Mouse (Mus musculus) neural tube, embryonic 11.5 days (tissue): ENCODE data around the gene Adrb1. TPM values are rescaled to one million over a fixed set of nuclear protein-coding genes. Genes with fewer than 3 reads are reported as not detected.

ENCODE experiments used
- ATAC-seq: fragments of 200-750 bp; cut with Nextera tagmentation; 2 replicates; pipeline ENCODE4 v1.8.0; 2017; ENCODE audit warnings: moderate number of reproducible peaks, mild to moderate bottlenecking, moderate TSS enrichment, moderate library complexity; ENCODE audit not compliant: insufficient read depth, low FRiP score, low TSS enrichment
- DNase-seq: peaks from one replicate; pipeline ENCODE4 v3.0.0-alpha.2; 2015; ENCODE audit warnings: low spot score
- H3K27ac ChIP-seq: fragments of 300-500 bp; sonication (generic); 2 replicates; pipeline ENCODE4 v1.5.1; 2014; ENCODE audit warnings: low read depth, mild to moderate bottlenecking, low read length
- H3K27me3 ChIP-seq: fragments of 300-500 bp; sonication (generic); 2 replicates; pipeline ENCODE4 v1.6.1; 2014; ENCODE audit warnings: mild to moderate bottlenecking, low read length, mixed read lengths; ENCODE audit not compliant: control insufficient read depth, insufficient read depth
- H3K36me3 ChIP-seq: fragments of 300-500 bp; sonication (generic); 2 replicates; pipeline ENCODE4 v1.6.1; 2014; ENCODE audit warnings: mild to moderate bottlenecking, low read length, moderate library complexity, mixed read lengths; ENCODE audit not compliant: control insufficient read depth, insufficient read depth
- H3K4me1 ChIP-seq: fragments of 300-500 bp; sonication (generic); 2 replicates; pipeline ENCODE4 v1.6.1; 2014; ENCODE audit warnings: low read length, mixed read lengths; ENCODE audit not compliant: control insufficient read depth, insufficient read depth
- H3K4me2 ChIP-seq: fragments of 300-500 bp; sonication (generic); 2 replicates; pipeline ENCODE4 v1.6.1; 2014; ENCODE audit warnings: low read depth, mild to moderate bottlenecking, moderate library complexity
- H3K4me3 ChIP-seq: fragments of 300-500 bp; sonication (generic); 2 replicates; pipeline ENCODE4 v1.5.1; 2014; ENCODE audit warnings: low read depth, low read length
- H3K9ac ChIP-seq: fragments of 300-500 bp; sonication (generic); 2 replicates; pipeline ENCODE4 v1.6.1; 2014; ENCODE audit warnings: mild to moderate bottlenecking, low read length
- H3K9me3 ChIP-seq: fragments of 300-500 bp; sonication (generic); 2 replicates; pipeline ENCODE4 v1.6.1; 2016; ENCODE audit warnings: low read length; ENCODE audit not compliant: control insufficient read depth
- WGBS: fragments of 180-500 bp; shearing (Covaris S2); extraction: QIAGEN DNeasy Blood & Tissue Kit; methylation state at CpG from one replicate; pipeline ENCODE4 v1.1.7; 2014; 5-methylcytosine and 5-hydroxymethylcytosine counted together
- polyA plus RNA-seq: library from polyadenylated mRNA; unstranded; fragments of >200 nt; fragmentation: Nextera tagmentation; extraction: Ambion mirVana; gene quantifications from 2 replicates; pipeline ENCODE4 v1.2.1, GENCODE M21; 2014

Adrb1 gene
- polyA plus RNA-seq, 1 experiment from 2014 or later: 0.20 TPM

DNA sequence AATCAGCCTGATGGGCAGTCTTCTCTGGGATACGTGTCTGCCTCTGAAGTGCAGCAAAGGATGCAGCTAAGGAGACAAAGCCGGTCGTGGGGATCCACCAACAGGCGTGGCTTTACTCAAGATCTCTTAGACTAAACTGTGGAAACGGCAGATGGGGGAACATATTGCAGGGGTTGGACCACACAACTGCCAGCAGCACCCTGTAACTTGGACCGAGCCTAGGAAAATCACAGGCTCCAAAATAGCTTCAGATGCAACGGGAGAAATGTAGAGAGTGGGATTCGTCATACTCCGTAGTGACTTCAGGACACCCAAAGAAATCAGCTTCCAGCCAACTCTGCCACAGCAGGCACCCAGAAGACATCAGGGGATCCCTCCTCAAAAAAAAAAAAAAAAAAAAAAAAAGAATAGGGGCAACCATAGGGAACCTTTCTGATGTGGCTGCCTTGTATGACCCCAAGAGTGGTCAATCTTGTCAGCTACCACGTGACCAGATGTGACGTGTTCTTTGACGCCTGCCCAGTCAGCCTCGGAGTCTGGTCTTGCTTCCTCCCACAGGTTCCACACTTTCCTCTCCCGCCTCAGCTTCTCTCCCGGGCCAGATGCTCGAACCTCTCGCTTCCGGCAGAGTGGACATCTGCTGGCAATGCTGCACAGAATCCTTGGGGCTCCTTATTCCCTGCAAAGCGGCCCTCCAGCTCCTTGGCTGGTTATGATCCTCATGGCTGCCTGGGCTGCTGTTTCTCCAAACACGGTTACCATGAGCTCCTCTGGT lies 24.4 kb upstream of the Adrb1 start:
- no peak overlapping the region for H3K27ac ChIP-seq
- no peak overlapping the region for H3K4me3 ChIP-seq
- DNase-seq (no peak), ATAC-seq (no peak)
- H3K4me1 ChIP-seq: 0 out of 2 replicates have a peak, but pooled peaks cover 2% of the 10 kb centered on the region
- no peaks in the 10 kb centered on the region for H3K36me3 ChIP-seq
- WGBS: 91% methylated on average over 20 of the region's 20 CpGs
- H3K9ac ChIP-seq: no peak overlapping the region
- H3K9me3 ChIP-seq: no peaks in the 10 kb centered on the region
- no peak overlapping the region for H3K4me2 ChIP-seq
- H3K27me3 ChIP-seq: no peaks in the 10 kb centered on the region

DNA sequence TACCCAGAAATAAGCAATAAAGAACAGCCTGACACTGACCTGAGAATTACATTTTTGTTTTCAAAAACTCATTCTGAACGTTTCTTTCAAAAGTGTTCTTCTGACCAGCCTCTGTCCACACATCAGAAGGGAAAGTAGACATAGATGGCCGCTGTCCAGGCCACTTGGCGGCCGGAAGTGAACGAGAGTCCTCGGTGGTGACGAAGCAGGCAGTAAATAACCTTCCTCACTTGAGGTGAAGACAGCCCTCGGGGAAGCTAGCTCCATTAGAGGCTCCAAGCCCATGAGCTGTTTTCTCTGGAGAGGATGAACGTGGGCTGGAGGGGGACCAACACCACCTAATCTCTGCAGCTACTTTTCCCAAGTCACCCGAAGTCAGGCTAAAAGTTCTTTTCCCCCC lies 21.2 kb upstream of the Adrb1 start:
- no peaks in the 10 kb centered on the region for H3K27me3 ChIP-seq
- H3K36me3 ChIP-seq: no peaks in the 10 kb centered on the region
- WGBS: 56% methylated on average over 10 of the region's 10 CpGs
- DNase-seq (no peak), ATAC-seq (no peak)
- H3K9me3 ChIP-seq: no peaks in the 10 kb centered on the region
- no peak overlapping the region for H3K9ac ChIP-seq
- no peak overlapping the region for H3K4me3 ChIP-seq
- no peak overlapping the region for H3K27ac ChIP-seq
- peaks cover 3% of the 10 kb centered on the region; the same call in 1 of the 2 replicates for H3K4me1 ChIP-seq
- H3K4me2 ChIP-seq: no peak overlapping the region

DNA sequence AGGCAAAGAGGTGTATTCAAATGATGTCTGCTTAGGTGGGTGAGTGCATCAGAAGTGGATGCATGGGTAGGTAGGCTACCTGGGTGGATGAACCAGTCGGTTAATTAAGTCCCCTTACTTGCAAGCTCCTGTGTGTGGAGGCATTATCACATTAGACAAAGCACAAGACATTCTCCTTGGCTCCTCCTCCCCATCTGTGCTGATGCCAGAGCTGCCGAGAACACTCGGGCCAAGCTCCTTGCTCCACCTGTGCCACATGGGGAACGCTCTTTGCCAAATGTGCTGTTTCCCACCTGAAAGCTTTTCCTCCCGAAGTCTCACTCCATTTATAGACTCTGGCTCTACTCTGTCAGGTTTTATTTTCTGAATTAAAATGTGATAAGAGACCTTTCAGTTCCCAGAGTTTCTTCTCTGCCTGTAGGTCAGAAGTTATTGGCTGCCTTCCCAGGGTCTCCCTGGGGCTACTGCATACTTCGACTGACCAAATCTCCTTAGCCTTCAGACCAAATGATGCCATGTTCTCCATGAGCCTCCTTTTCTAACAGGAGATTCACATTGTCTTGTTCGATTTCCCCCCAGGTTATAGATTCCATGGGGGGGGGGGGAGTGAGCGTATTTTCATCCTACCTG lies 20.5 kb upstream of the Adrb1 start:
- ATAC-seq (no peak), DNase-seq (no peak)
- peaks cover 3% of the 10 kb centered on the region; the same call in 1 of the 2 replicates for H3K4me1 ChIP-seq
- whole genome bisulfite sequencing: 86% methylated on average over 8 of the region's 8 CpGs
- H3K4me3 ChIP-seq: no peak overlapping the region
- H3K9me3 ChIP-seq: no peaks in the 10 kb centered on the region
- no peak overlapping the region for H3K9ac ChIP-seq
- H3K4me2 ChIP-seq: no peak overlapping the region
- H3K36me3 ChIP-seq: no peaks in the 10 kb centered on the region
- H3K27ac ChIP-seq: no peak overlapping the region
- no peaks in the 10 kb centered on the region for H3K27me3 ChIP-seq

DNA sequence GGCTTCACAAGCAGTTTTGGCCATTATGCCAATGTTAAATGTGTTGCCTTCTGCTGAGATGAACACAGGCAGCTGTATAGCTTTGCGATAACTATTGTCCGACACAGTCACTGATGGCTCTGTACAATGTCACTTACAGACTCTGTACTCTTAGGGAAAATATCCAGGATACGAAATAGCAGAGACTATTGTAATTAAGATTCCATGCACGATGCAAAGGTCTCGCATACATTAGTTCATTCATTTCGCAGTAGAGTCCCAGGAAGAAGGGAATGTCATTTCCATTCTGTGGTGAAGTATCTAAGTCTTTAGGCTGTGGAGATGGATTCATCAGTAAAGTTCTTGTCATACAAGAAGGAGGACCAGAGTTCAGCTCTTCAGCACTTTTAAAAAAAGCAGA lies 20.0 kb upstream of the Adrb1 start:
- Histone ChIP-seq H3K27me3 (no peaks in the 10 kb centered on the region), H3K27ac (no peak overlapping the region), H3K4me1 (peaks cover 3% of the 10 kb centered on the region; the same call in 1 of the 2 replicates), H3K9ac (no peak overlapping the region), H3K36me3 (no peaks in the 10 kb centered on the region), H3K4me3 (no peak overlapping the region), H3K4me2 (no peak overlapping the region), H3K9me3 (no peaks in the 10 kb centered on the region)
- DNase-seq: no peak
- ATAC-seq: no peak
- WGBS: 83% methylated on average over 6 of the region's 6 CpGs

DNA sequence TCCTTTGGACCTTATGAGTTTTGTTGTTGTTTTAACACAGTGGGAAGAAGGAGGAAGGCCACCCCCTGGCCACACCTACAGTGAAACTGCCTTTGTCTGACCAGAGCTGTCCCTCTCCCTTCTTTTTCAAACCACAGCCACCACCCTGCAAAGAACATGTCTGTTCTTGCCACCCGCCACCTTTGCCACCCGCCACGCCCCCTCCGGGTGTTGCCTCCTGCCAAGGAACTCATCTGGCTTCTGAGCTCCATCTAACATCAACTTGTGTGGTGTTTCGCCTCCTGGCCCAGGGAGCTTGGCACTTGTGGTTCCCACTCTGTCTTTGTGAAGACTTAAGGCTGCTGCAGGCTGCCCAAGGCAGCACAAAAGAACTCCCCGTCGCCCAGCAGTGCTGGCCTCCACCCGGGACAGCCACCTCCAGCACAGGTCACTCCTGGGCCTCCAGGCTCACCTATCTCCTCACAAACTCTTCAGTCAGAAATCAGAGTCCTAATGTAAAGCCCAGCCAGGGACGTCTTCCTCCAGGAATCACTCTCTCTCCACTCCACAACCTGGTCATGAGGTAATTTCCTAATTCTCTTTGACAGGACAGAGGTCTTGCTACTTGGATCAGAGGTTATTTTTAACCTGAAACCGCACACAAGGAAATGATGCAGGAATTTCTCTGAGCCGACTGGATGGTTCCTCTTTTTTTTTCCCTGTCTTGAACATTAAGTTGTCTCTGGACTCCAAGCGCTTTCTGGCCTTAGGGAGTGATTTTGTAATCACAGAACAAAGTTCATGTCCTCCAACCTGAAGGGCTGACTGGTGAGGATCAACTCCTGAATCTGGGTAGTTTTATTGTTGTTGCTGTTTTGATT lies 18.5 kb upstream of the Adrb1 start:
- DNase-seq (no peak), ATAC-seq (no peak)
- Histone ChIP-seq H3K36me3 (no peaks in the 10 kb centered on the region), H3K27me3 (no peaks in the 10 kb centered on the region), H3K27ac (no peak overlapping the region), H3K4me3 (no peak overlapping the region), H3K9me3 (no peaks in the 10 kb centered on the region), H3K4me1 (peaks cover 3% of the 10 kb centered on the region; the same call in 1 of the 2 replicates), H3K4me2 (no peak overlapping the region), H3K9ac (no peak overlapping the region)
- WGBS: 78% methylated on average over 12 of the region's 12 CpGs

DNA sequence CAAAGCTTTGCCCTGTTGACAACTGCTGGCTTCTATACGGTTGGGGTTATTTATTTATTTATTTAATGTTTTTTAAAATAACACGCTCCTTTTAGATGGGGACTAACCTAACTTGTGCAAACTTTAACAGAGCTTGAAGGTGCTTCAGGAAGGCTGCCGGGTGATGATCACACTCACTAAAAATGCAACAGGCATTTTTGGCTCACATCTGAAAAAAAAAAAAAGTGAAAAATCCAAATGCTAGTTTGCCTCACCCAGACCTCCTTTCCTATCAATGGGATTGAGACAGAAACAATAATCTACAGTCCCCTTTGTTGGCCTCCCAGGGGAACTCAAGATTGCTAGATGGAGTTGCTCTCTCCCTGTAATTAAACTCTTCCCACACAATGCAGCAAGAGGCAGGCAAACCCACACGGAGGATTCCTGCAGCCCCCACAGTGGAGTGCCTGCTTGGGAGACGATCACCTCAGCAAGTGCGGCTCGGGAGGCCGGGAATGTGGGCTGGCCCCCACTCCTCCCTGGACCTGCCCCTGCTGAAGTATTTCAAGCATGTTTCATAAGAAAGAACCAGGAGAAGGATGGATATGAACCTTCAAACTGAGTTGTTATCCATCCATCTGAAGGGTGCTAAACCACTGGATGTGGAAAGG lies 16.8 kb upstream of the Adrb1 start:
- H3K9me3 ChIP-seq: no peaks in the 10 kb centered on the region
- peaks cover 3% of the 10 kb centered on the region; the same call in 1 of the 2 replicates for H3K4me1 ChIP-seq
- H3K4me3 ChIP-seq: no peak overlapping the region
- no peaks in the 10 kb centered on the region for H3K36me3 ChIP-seq
- ATAC-seq (no peak), DNase-seq (no peak)
- no peak overlapping the region for H3K4me2 ChIP-seq
- H3K27me3 ChIP-seq: no peaks in the 10 kb centered on the region
- WGBS: 48% methylated on average over 8 of the region's 8 CpGs
- no peak overlapping the region for H3K9ac ChIP-seq
- no peak overlapping the region for H3K27ac ChIP-seq

DNA sequence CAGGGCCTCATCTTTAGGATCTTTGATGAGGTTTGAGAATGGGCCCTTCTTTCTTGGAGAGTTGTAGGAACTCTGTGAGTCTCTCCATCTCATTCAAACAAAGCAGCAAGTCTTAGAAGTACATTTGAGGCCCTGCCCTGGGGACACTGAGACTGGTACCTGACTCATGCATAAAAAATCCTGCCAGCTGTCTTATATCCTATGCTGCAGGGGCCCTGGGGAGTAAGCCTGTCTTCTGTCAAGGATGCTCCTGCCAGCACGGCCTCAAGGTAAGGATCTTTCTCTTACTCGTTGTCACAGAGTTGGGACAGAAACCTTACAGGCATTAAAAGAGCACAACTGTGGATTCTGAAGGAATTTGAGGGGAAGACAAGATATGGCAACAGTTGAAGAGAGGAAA lies 13.2 kb upstream of the Adrb1 start:
- WGBS: 79% methylated on average over 2 of the region's 2 CpGs
- Histone ChIP-seq H3K27me3 (no peaks in the 10 kb centered on the region), H3K4me2 (no peak overlapping the region), H3K36me3 (no peaks in the 10 kb centered on the region), H3K4me1 (peaks cover 3% of the 10 kb centered on the region; the same call in 1 of the 2 replicates), H3K27ac (no peak overlapping the region), H3K9ac (no peak overlapping the region), H3K9me3 (no peaks in the 10 kb centered on the region), H3K4me3 (no peak overlapping the region)
- ATAC-seq (no peak), DNase-seq (no peak)

DNA sequence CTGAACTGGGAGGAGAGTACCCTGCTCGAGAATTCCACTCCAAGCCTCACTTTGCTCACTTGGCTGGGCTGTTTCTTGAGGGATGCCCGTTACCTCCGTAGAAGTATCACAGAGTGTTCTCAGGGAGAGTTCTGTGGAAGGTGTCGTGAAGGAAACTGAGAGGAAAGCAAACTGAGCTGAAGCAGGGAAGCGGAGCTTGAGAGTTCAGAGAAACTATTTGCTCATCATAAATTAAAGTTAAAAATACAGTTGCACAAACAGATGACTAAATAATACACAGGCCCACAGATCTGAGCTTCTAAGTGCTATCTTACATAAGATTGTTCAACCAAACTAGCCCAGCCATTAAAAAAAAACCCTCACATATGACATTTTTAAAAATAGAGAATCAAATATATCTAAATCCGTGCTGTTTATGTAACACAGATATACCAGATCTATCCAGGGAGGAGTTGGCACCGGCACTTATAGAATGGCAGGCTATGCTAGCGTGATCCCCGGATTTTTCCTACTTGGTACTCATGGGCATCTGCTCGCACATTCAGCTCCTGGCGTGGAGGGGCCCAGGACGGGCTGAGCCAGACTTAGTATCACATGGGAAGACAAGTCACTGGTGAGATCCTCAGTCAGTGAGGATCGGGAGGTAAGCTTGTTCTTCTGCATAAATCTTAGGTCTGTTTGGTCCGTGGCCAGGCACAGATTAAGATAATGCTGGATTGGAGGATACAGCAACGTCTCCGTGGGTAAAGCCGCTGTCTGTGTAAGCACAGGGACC lies 11.7 kb upstream of the Adrb1 start:
- H3K4me2 ChIP-seq: no peak overlapping the region
- no peak overlapping the region for H3K9ac ChIP-seq
- no peak overlapping the region for H3K4me3 ChIP-seq
- 86% methylated on average over 17 of the region's 17 CpGs for WGBS
- DNase-seq (no peak), ATAC-seq (no peak)
- no peaks in the 10 kb centered on the region for H3K27me3 ChIP-seq
- no peaks in the 10 kb centered on the region for H3K36me3 ChIP-seq
- H3K27ac ChIP-seq: no peak overlapping the region
- peaks cover under 1% of the 10 kb centered on the region; the same call in 1 of the 2 replicates for H3K4me1 ChIP-seq
- no peaks in the 10 kb centered on the region for H3K9me3 ChIP-seq
